9 mouse cellular contexts compared by ENCODE assay signal in genomic region chr8:108900541-108900940, GRCm38 (mm10).
DNase-seq lines count a peak whose midpoint lies in the region; ATAC-seq and TF ChIP-seq lines count a peak whose summit lies in the region.
"Had no signal": no experiment of that assay in that cellular context is flagged by ENCODE, and none has a peak within 500 bp of the region (broad histone marks: within the 10 kb centered on the region; RNA-seq: fewer than 3 reads in every experiment).

No protein-coding gene starts in this region.

- no peak for TF ChIP-seq CTCF in intestine, postnatal 0 days (IDR thresholded peaks at IDR 0.05; ENCODE audit: low read depth)

- no peaks in the 10 kb centered on the region for H3K9me3 ChIP-seq in intestine, embryonic 14.5 days (ENCODE audit: control insufficient read depth, low read length)
- H3K9me3 ChIP-seq in intestine, postnatal 0 days (ENCODE audit: control insufficient read depth) = no peaks in the 10 kb centered on the region
- no peaks in the 10 kb centered on the region for H3K9me3 ChIP-seq in embryonic facial prominence, embryonic 10.5 days
- no peaks in the 10 kb centered on the region for H3K9me3 ChIP-seq in limb, embryonic 10.5 days (replicated peaks)

- peak; percentile 59 for DNase-seq in intestine, embryonic 14.5 days (ENCODE audit: low spot score)
- peak; percentile 20 for DNase-seq in Muller cell, postnatal 12 days (ENCODE audit: inconsistent ontology term)
- DNase-seq in embryonic facial prominence, embryonic 10.5 days (ENCODE audit: low spot score) = peak; percentile 72
- DNase-seq in limb, embryonic 10.5 days (ENCODE audit: low spot score) = no peak
- no peak for DNase-seq in right cerebral cortex, adult 18-20 months
- DNase-seq in frontal cortex, postnatal 14 days (ENCODE audit: low spot score in 2 of 2) = no peak
- no peak for DNase-seq in adrenal gland, postnatal 36 days
- DNase-seq: heart, adult 11 months had no signal

- H3K9ac ChIP-seq in intestine, embryonic 14.5 days (ENCODE audit: low read length) = no peak overlapping the region
- no peak overlapping the region for H3K9ac ChIP-seq in intestine, postnatal 0 days (ENCODE audit: low read depth, low read length)

- peak overlapping the region; percentile 16; the same call in 1 of the 2 replicates for H3K4me2 ChIP-seq in intestine, embryonic 14.5 days (ENCODE audit: low read length)
- H3K4me2 ChIP-seq in intestine, postnatal 0 days (replicated peaks; ENCODE audit: low read depth) = no peak overlapping the region

- H3K36me3 ChIP-seq in intestine, embryonic 14.5 days (ENCODE audit: control insufficient read depth, insufficient read depth, low read length) = no peaks in the 10 kb centered on the region
- H3K36me3 ChIP-seq in intestine, postnatal 0 days (ENCODE audit: control insufficient read depth, insufficient read depth) = no peaks in the 10 kb centered on the region
- peaks cover 15% of the 10 kb centered on the region; the same call in 1 of the 2 replicates for H3K36me3 ChIP-seq in embryonic facial prominence, embryonic 10.5 days (replicated peaks)
- peaks cover 22% of the 10 kb centered on the region for H3K36me3 ChIP-seq in limb, embryonic 10.5 days

- peak overlapping the region; percentile 70 for H3K27ac ChIP-seq in intestine, embryonic 14.5 days (ENCODE audit: low read depth)
- no peak overlapping the region; the same call in 1 of the 2 replicates for H3K27ac ChIP-seq in intestine, postnatal 0 days (ENCODE audit: low read depth, low read length)
- H3K27ac ChIP-seq in embryonic facial prominence, embryonic 10.5 days (replicated peaks) = peak overlapping the region; percentile 79
- peak overlapping the region; percentile 72 for H3K27ac ChIP-seq in limb, embryonic 10.5 days

- 34% methylated on average over 10 of the region's 10 CpGs for WGBS in intestine, embryonic 14.5 days
- 72% methylated on average over 10 of the region's 10 CpGs for WGBS in intestine, postnatal 0 days
- WGBS in embryonic facial prominence, embryonic 10.5 days = 23% methylated on average over 10 of the region's 10 CpGs
- WGBS in limb, embryonic 10.5 days = 75% methylated on average over 10 of the region's 10 CpGs

- ATAC-seq in intestine, embryonic 14.5 days (replicated peaks; ENCODE audit: low FRiP score, low TSS enrichment, low read depth) = no peak
- ATAC-seq in intestine, postnatal 0 days = no peak

- H3K4me1 ChIP-seq in intestine, embryonic 14.5 days (replicated peaks; ENCODE audit: control insufficient read depth, insufficient read depth, low read length) = peaks cover 75% of the 10 kb centered on the region
- H3K4me1 ChIP-seq in intestine, postnatal 0 days (replicated peaks; ENCODE audit: control insufficient read depth, insufficient read depth, low read length) = 0 out of 2 replicates have a peak, but pooled peaks cover 2% of the 10 kb centered on the region
- H3K4me1 ChIP-seq in embryonic facial prominence, embryonic 10.5 days = peaks cover 89% of the 10 kb centered on the region
- H3K4me1 ChIP-seq in limb, embryonic 10.5 days = peaks cover 76% of the 10 kb centered on the region

- no peak overlapping the region for H3K4me3 ChIP-seq in intestine, embryonic 14.5 days (ENCODE audit: low read depth, low read length)
- no peak overlapping the region for H3K4me3 ChIP-seq in intestine, postnatal 0 days (ENCODE audit: low read depth, low read length)
- H3K4me3 ChIP-seq in embryonic facial prominence, embryonic 10.5 days = no peak overlapping the region
- H3K4me3 ChIP-seq in limb, embryonic 10.5 days = no peak overlapping the region

- H3K27me3 ChIP-seq in intestine, embryonic 14.5 days (replicated peaks; ENCODE audit: control insufficient read depth, insufficient read depth, low read length) = no peaks in the 10 kb centered on the region
- H3K27me3 ChIP-seq in intestine, postnatal 0 days (replicated peaks; ENCODE audit: control insufficient read depth, insufficient read depth, low read length) = no peaks in the 10 kb centered on the region
- peaks cover 37% of the 10 kb centered on the region; the same call in 1 of the 2 replicates for H3K27me3 ChIP-seq in embryonic facial prominence, embryonic 10.5 days (replicated peaks; ENCODE audit: low read depth, poor library complexity, severe bottlenecking)
- no peaks in the 10 kb centered on the region for H3K27me3 ChIP-seq in limb, embryonic 10.5 days (ENCODE audit: low read depth, poor library complexity, severe bottlenecking)

Comparison
In these comparisons a context has a peak if more than half of its experiments do, and no peak if none do; other contexts are left out.
1. DNase-seq: peak in intestine, embryonic 14.5 days (single experiment), Muller cell, postnatal 12 days (single experiment) and embryonic facial prominence, embryonic 10.5 days (single experiment); none in limb, embryonic 10.5 days (single experiment), right cerebral cortex, adult 18-20 months (single experiment), frontal cortex, postnatal 14 days (0 of 2) and adrenal gland, postnatal 36 days (0 of 2).